Comparison of ENCODE assay signal across 23 mouse cellular contexts in the genomic region with DNA sequence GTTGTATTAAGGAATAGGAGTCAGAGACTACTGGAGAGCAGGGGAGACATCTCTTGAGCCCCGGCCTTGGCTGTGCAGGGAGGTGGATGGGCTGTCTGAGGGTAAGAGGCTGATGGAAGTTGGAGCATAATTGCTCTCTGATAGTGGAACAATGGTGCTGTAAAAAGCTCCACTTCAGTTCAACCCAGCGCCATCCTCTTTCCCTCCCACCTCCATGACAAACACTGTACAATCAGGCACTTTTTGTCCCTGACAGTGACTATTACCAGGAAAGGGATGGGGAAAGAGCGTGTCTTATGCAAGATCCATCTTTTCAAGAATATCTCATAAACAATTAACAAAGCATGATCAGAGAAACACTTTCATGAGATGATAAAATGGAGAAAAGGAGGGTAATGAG. TPM values are rescaled to one million over a fixed set of nuclear protein-coding genes. Genes with fewer than 3 reads are reported as not detected.
DNase-seq lines count a peak whose midpoint lies in the region; ATAC-seq and TF ChIP-seq lines count a peak whose summit lies in the region.
"Had no signal": no experiment of that assay in that cellular context is flagged by ENCODE, and none has a peak within 500 bp of the region (broad histone marks: within the 10 kb centered on the region; RNA-seq: fewer than 3 reads in every experiment).

No protein-coding gene starts in this region.

- peak; percentile 96 for TF ChIP-seq EP300 in lung, postnatal 0 days (IDR thresholded peaks at IDR 0.05)

- peak overlapping the region; percentile 2; the same call in 1 of the 2 replicates for H3K4me3 ChIP-seq in layer of hippocampus, adult 2 months
- H3K4me3 ChIP-seq in lung, postnatal 0 days (ENCODE audit: low read depth, low read length): no peak overlapping the region
- H3K4me3 ChIP-seq: embryonic facial prominence, embryonic 10.5 days; forebrain, embryonic 10.5 days; heart, adult 2 months; heart, embryonic 15.5 days; hindbrain, embryonic 10.5 days had no signal

- no peak overlapping the region for H3K9ac ChIP-seq in lung, postnatal 0 days (replicated peaks; ENCODE audit: low read depth)
- H3K9ac ChIP-seq: heart, embryonic 15.5 days; hindbrain, embryonic 14.5 days had no signal

- no peak for TF ChIP-seq CTCF in layer of hippocampus, adult 2 months (conservative IDR thresholded peaks at IDR 0.05)
- TF ChIP-seq CTCF in lung, postnatal 0 days (IDR thresholded peaks at IDR 0.05): no peak

- 62% methylated on average over 3 of the region's 3 CpGs for WGBS in lung, postnatal 0 days

- no peaks in the 10 kb centered on the region for H3K9me3 ChIP-seq in lung, postnatal 0 days (ENCODE audit: low read length)
- H3K9me3 ChIP-seq: embryonic facial prominence, embryonic 10.5 days; forebrain, embryonic 10.5 days; G1E; heart, embryonic 15.5 days; hindbrain, embryonic 10.5 days had no signal

- H3K4me2 ChIP-seq in lung, postnatal 0 days (replicated peaks; ENCODE audit: low read depth, low read length): no peak overlapping the region
- H3K4me2 ChIP-seq: heart, embryonic 11.5 days; heart, embryonic 15.5 days; hindbrain, embryonic 14.5 days had no signal

- H3K4me1 ChIP-seq in lung, postnatal 0 days (ENCODE audit: insufficient read depth, low read depth, low read length): peaks cover 5% of the 10 kb centered on the region; the same call in 1 of the 2 replicates

- no peaks in the 10 kb centered on the region for H3K27me3 ChIP-seq in lung, postnatal 0 days (replicated peaks; ENCODE audit: insufficient read depth, low read length)
- H3K27me3 ChIP-seq: heart, embryonic 15.5 days had no signal

- H3K27ac ChIP-seq in layer of hippocampus, adult 2 months: peak overlapping the region; percentile 83
- peak overlapping the region; percentile 51; the same call in 1 of the 2 replicates for H3K27ac ChIP-seq in lung, postnatal 0 days (ENCODE audit: low read length)
- H3K27ac ChIP-seq: embryonic facial prominence, embryonic 10.5 days; forebrain, embryonic 10.5 days; heart, adult 2 months; heart, embryonic 15.5 days; hindbrain, embryonic 10.5 days; hindbrain, embryonic 14.5 days had no signal

- no peak for DNase-seq in frontal cortex, postnatal 14 days (ENCODE audit: low spot score in 2 of 2)
- peak in 1 of 2 experiments; percentile 55 for DNase-seq in layer of hippocampus, adult 2 months (ENCODE audit: low spot score in 2 of 2)
- DNase-seq in layer of hippocampus, adult 9-10 months (ENCODE audit: low spot score): no peak
- DNase-seq in lung, postnatal 0 days (ENCODE audit: low spot score): peak; percentile 60
- DNase-seq in lung, postnatal 10 days: no peak
- no peak for DNase-seq in adrenal gland, postnatal 10 days
- DNase-seq: adrenal gland, postnatal 14 days; B cell, adult 2 months; cerebellum, adult 18-20 months; cerebellum, adult 9-11 months; cerebellum, postnatal 36 days; gastrocnemius, postnatal 10 days; heart, adult 2 months had no signal

- peak; percentile 20 for ATAC-seq in frontal cortex, adult (ENCODE audit: low TSS enrichment)
- peak; percentile 29; the same call in 1 of the 2 replicates for ATAC-seq in lung, postnatal 0 days
- ATAC-seq: CD4-positive, CD25-positive, alpha-beta regulatory T cell, adult 4 months; forebrain, embryonic 14.5 days had no signal

- H3K36me3 ChIP-seq in lung, postnatal 0 days (ENCODE audit: insufficient read depth, low read length): no peaks in the 10 kb centered on the region
- H3K36me3 ChIP-seq: embryonic facial prominence, embryonic 10.5 days; forebrain, embryonic 10.5 days; heart, embryonic 15.5 days; hindbrain, embryonic 10.5 days had no signal

RNA-seq across cellular contexts. Expression of a gene that starts 6.6 kb away (rescaled TPM):
- total RNA-seq in layer of hippocampus, adult 2 months (2021): 100 to 1,000 TPM; 303 to 323 TPM
- 12.6 and 14.0 TPM in 2 replicates for polyA plus RNA-seq in lung, postnatal 0 days (2015; fragmentation: Nextera tagmentation; extraction: Ambion mirVana)
- total RNA-seq in adrenal gland, postnatal 10 days (2021): 10 to 100 TPM; 32.2 to 35.5 TPM

Comparison
In these comparisons a context has a peak if more than half of its experiments do, and no peak if none do; other contexts are left out.
1. RNA of a gene that starts 6.6 kb away (total RNA-seq): 303 to 323 TPM in layer of hippocampus, adult 2 months; 32.2 to 35.5 TPM in adrenal gland, postnatal 10 days; every median in the first group is over 4 times any median in the second.